Mouse (Mus musculus) liver, embryonic 11.5 days (tissue): ENCODE results near the gene Wfdc3. TPM values are rescaled to one million over a fixed set of nuclear protein-coding genes. Genes with fewer than 3 reads are reported as not detected.

Source experiments
- ATAC-seq: fragments of 200-750 bp; cut with Nextera tagmentation; replicated peaks from 2 replicates; pipeline ENCODE4 v1.8.0; 2017; ENCODE audit warnings: moderate number of reproducible peaks, mild to moderate bottlenecking, moderate TSS enrichment, moderate library complexity; ENCODE audit not compliant: low FRiP score
- DNase-seq: peaks from one replicate; pipeline ENCODE4 v3.0.0-alpha.2; 2017; ENCODE audit warnings: low spot score
- H3K27ac ChIP-seq: fragments of 300-500 bp; sonication (generic); 2 replicates; pipeline ENCODE4 v1.5.1; 2014; ENCODE audit warnings: mild to moderate bottlenecking, low read depth, low read length, control low read depth
- H3K27me3 ChIP-seq: fragments of 300-500 bp; sonication (generic); replicated peaks from 2 replicates; pipeline ENCODE4 v1.6.1; 2014; ENCODE audit warnings: low read length, mixed read lengths; ENCODE audit not compliant: control insufficient read depth, insufficient read depth
- H3K36me3 ChIP-seq: fragments of 300-500 bp; sonication (generic); 2 replicates; pipeline ENCODE4 v1.6.1; 2014; ENCODE audit warnings: mild to moderate bottlenecking, low read length, moderate library complexity, mixed read lengths; ENCODE audit not compliant: control insufficient read depth, insufficient read depth
- H3K4me1 ChIP-seq: fragments of 300-500 bp; sonication (generic); replicated peaks from 2 replicates; pipeline ENCODE4 v1.6.1; 2014; ENCODE audit warnings: low read length, mixed read lengths; ENCODE audit not compliant: control insufficient read depth, insufficient read depth
- H3K4me2 ChIP-seq: fragments of 300-500 bp; sonication (generic); 2 replicates; pipeline ENCODE4 v1.6.1; 2014; ENCODE audit warnings: mild to moderate bottlenecking, control low read depth, moderate library complexity
- H3K4me3 ChIP-seq: fragments of 300-500 bp; sonication (generic); 2 replicates; pipeline ENCODE4 v1.5.1; 2014; ENCODE audit warnings: low read depth, low read length, control low read depth
- H3K9ac ChIP-seq: fragments of 300-500 bp; sonication (generic); 2 replicates; pipeline ENCODE4 v1.6.1; 2014; ENCODE audit warnings: low read depth, low read length, control low read depth
- H3K9me3 ChIP-seq: fragments of 300-500 bp; sonication (generic); 2 replicates; pipeline ENCODE4 v1.6.1; 2016; ENCODE audit warnings: low read length, inconsistent platforms, mixed read lengths; ENCODE audit not compliant: control insufficient read depth
- WGBS: fragments of 180-500 bp; shearing (Covaris S2); extraction: QIAGEN DNeasy Blood & Tissue Kit; methylation state at CpG from one replicate; pipeline ENCODE4 v1.1.7; 2014; 5-methylcytosine and 5-hydroxymethylcytosine counted together
- polyA plus RNA-seq: library from polyadenylated mRNA; unstranded; fragments of >200 nt; fragmentation: Nextera tagmentation; extraction: Ambion mirVana; gene quantifications from 2 replicates; pipeline ENCODE4 v1.2.1, GENCODE M21; 2014

Wfdc3 gene
- polyA plus RNA-seq, 1 experiment from 2014 or later = 0.38 TPM

DNA sequence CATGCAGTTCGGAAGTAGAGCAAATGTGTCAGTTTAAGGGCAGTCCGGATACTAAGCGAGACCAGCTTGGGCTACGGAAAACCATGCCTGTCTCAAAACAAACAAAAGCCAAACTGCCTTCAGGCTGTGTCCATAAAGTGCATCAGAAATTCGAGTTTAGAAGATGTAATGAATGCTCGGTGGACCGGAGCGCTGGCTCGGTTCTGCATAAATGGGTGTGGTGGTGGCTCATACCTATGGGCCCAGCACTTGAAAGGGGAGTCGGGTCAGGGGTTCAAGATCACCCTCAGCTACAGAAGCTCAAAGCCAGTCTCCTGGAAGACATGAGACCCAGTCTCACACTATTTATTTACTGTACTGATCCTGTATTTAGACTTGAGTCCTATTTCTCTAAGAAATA is 42.0 kb upstream of the Wfdc3 start:
- Histone ChIP-seq H3K27ac (no peak overlapping the region), H3K4me2 (no peak overlapping the region), H3K27me3 (0 out of 2 replicates have a peak, but pooled peaks cover 3% of the 10 kb centered on the region), H3K4me3 (no peak overlapping the region), H3K9me3 (no peaks in the 10 kb centered on the region), H3K4me1 (0 out of 2 replicates have a peak, but pooled peaks cover 14% of the 10 kb centered on the region), H3K36me3 (peaks cover 6% of the 10 kb centered on the region), H3K9ac (no peak overlapping the region)
- DNase-seq = no peak
- no peak for ATAC-seq
- 88% methylated on average over 10 of the region's 10 CpGs for WGBS

- Histone ChIP-seq H3K9ac (no peak overlapping the region), H3K4me1 (0 out of 2 replicates have a peak, but pooled peaks cover 14% of the 10 kb centered on the region), H3K4me2 (peak overlapping the region; percentile 91; the same call in 1 of the 2 replicates), H3K9me3 (no peaks in the 10 kb centered on the region), H3K4me3 (no peak overlapping the region; the same call in 1 of the 2 replicates), H3K27me3 (peaks cover 3% of the 10 kb centered on the region; the same call in 1 of the 2 replicates), H3K27ac (no peak overlapping the region), H3K36me3 (no peaks in the 10 kb centered on the region)
- 74% methylated on average over 3 of the region's 3 CpGs for whole genome bisulfite sequencing
- DNase-seq (no peak), ATAC-seq (no peak)
Measured at GRCm38 (mm10) chr2:164787032-164787431, 41.3 kb upstream of the Wfdc3 start.

- Histone ChIP-seq H3K9me3 (no peaks in the 10 kb centered on the region), H3K36me3 (no peaks in the 10 kb centered on the region), H3K27me3 (peaks cover 3% of the 10 kb centered on the region; the same call in 1 of the 2 replicates), H3K27ac (no peak overlapping the region), H3K4me2 (peak overlapping the region; percentile 91), H3K4me1 (0 out of 2 replicates have a peak, but pooled peaks cover 14% of the 10 kb centered on the region), H3K4me3 (peak overlapping the region; percentile 70), H3K9ac (peak overlapping the region; percentile 66)
- DNase-seq = no peak
- ATAC-seq = 0 out of 2 replicates have a peak, but pooled peaks have one; percentile 3
- 12% methylated on average over 15 of the region's 15 CpGs for WGBS
Measured at GRCm38 (mm10) chr2:164786388-164786885, 40.7 kb upstream of the Wfdc3 start.

GRCm38 (mm10) chr2:164785481-164786387 is 40.0 kb upstream of the Wfdc3 start, which contains the start of gene Snx21:
Gene Snx21 (plus strand): TSS chr2:164785823.
- H3K4me1 ChIP-seq = 0 out of 2 replicates have a peak, but pooled peaks cover 14% of the 10 kb centered on the region
- peak within 1 kb of the TSS; percentile 70 for H3K4me3 ChIP-seq
- peak within 1 kb of the TSS; percentile 66 for H3K9ac ChIP-seq
- H3K9me3 ChIP-seq = no peaks in the 10 kb centered on the region
- peaks cover 3% of the 10 kb centered on the region; the same call in 1 of the 2 replicates for H3K27me3 ChIP-seq
- peak within 1 kb of the TSS; percentile 69 for H3K27ac ChIP-seq
- H3K4me2 ChIP-seq = peak within 1 kb of the TSS; percentile 91
- peak; percentile 88 for DNase-seq
- under 1% methylated on average over 84 of the region's 89 CpGs for WGBS
- peak; percentile 82 for ATAC-seq
- H3K36me3 ChIP-seq = no peaks in the 10 kb centered on the region

DNA sequence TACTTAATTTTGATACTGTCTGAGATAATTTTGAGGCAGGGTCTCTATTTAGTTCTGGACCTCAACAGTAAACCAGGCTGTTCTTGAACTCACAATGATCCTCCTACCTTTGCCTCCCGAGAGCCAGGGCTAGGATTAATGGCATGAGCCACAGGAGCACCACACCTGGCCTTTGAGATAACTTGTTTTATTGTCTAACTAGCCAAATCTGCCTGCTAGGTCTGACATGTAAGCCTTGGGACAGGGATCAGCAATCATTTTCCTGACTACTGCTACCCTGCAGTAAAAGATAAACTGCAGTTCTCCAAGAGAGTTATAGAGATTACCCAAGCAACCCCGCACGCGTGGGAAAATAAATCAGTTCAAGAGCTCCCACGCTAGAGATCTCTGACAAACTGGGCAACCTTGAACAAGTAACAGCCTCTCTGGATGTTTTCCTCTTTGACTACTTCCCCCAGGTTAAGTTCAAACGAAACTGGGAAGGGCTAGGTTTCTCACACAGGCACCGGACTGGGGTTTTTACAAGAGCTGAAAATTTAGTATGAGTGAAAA is 39.2 kb upstream of the Wfdc3 start:
- H3K27ac ChIP-seq = 0 out of 2 replicates have a peak overlapping the region, but pooled peaks have one; percentile 69
- DNase-seq = no peak
- H3K9me3 ChIP-seq = no peaks in the 10 kb centered on the region
- H3K36me3 ChIP-seq = no peaks in the 10 kb centered on the region
- H3K4me3 ChIP-seq = peak overlapping the region; percentile 70
- 0 out of 2 replicates have a peak, but pooled peaks cover 14% of the 10 kb centered on the region for H3K4me1 ChIP-seq
- peaks cover 3% of the 10 kb centered on the region for H3K27me3 ChIP-seq
- ATAC-seq = no peak
- peak overlapping the region; percentile 91 for H3K4me2 ChIP-seq
- peak overlapping the region; percentile 66 for H3K9ac ChIP-seq
- 6% methylated on average over 7 of the region's 7 CpGs for WGBS

DNA sequence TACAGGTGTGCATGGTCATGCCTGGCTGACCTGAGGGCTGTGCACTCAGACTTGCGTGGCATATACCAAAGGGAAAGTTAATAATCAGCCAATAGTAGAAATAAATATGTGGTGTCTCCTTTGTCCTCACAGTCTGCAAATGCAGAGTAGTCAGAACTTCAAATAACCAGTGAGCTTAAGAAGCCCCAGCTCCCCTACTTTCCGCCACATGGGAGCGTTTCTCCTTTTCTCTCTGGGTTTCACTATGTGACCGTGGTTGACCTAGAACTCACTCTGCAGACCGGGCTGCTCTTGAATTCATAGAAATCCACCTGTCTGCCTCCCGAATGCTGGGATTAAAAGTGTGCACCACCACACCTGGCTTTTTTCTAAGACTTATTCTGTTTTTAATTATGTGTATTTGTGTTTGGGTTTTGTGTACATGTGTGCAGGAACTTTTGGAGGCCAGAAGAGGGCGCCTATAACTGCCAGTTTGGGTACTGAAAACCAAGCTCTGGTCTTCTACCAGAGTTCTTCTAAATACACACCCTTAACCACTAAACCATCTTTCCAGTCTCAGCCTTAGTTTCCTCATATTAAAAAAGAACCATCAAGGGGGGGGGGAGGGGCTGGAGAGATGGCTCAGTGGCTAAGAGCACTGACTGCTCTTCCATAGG is 38.3 kb upstream of the Wfdc3 start:
- H3K27me3 ChIP-seq = peaks cover 3% of the 10 kb centered on the region
- no peak overlapping the region for H3K27ac ChIP-seq
- ATAC-seq = no peak
- no peaks in the 10 kb centered on the region for H3K9me3 ChIP-seq
- DNase-seq = no peak
- H3K4me1 ChIP-seq = 0 out of 2 replicates have a peak, but pooled peaks cover 14% of the 10 kb centered on the region
- no peak overlapping the region; the same call in 1 of the 2 replicates for H3K4me2 ChIP-seq
- H3K9ac ChIP-seq = no peak overlapping the region
- H3K36me3 ChIP-seq = no peaks in the 10 kb centered on the region
- 71% methylated on average over 7 of the region's 7 CpGs for WGBS
- no peak overlapping the region for H3K4me3 ChIP-seq

- no peak overlapping the region for H3K4me2 ChIP-seq
- H3K4me3 ChIP-seq = no peak overlapping the region
- WGBS = 60% methylated on average over 4 of the region's 4 CpGs
- H3K36me3 ChIP-seq = no peaks in the 10 kb centered on the region
- ATAC-seq (no peak), DNase-seq (no peak)
- no peak overlapping the region for H3K9ac ChIP-seq
- no peaks in the 10 kb centered on the region for H3K9me3 ChIP-seq
- 0 out of 2 replicates have a peak, but pooled peaks cover 10% of the 10 kb centered on the region for H3K4me1 ChIP-seq
- H3K27me3 ChIP-seq = peaks cover 20% of the 10 kb centered on the region
- H3K27ac ChIP-seq = no peak overlapping the region
Measured at GRCm38 (mm10) chr2:164781876-164782275, 36.1 kb upstream of the Wfdc3 start.

- 0 out of 2 replicates have a peak, but pooled peaks cover under 1% of the 10 kb centered on the region for H3K4me1 ChIP-seq
- H3K4me2 ChIP-seq = no peak within 1 kb of the TSS
- H3K9me3 ChIP-seq = no peaks in the 10 kb centered on the region
- ATAC-seq = no peak
- H3K36me3 ChIP-seq = no peaks in the 10 kb centered on the region
- no peak within 1 kb of the TSS for H3K27ac ChIP-seq
- WGBS = 69% methylated on average over 8 of the region's 8 CpGs
- peaks cover 24% of the 10 kb centered on the region for H3K27me3 ChIP-seq
- no peak within 1 kb of the TSS for H3K9ac ChIP-seq
- H3K4me3 ChIP-seq = no peak within 1 kb of the TSS
- DNase-seq = no peak
Measured at GRCm38 (mm10) chr2:164779481-164780086, 33.9 kb upstream of the Wfdc3 start, which contains the start of gene Tnnc2. Gene Tnnc2 (minus strand): TSS chr2:164779967.
